Mouse (Mus musculus): ENCODE results near the gene Gm4756. TPM values are rescaled to one million over a fixed set of nuclear protein-coding genes. Genes with fewer than 3 reads are reported as not detected.
"Not testable (repeated sequence)": the region's sequence is repeated elsewhere in the genome, so short reads cannot be mapped to it uniquely, and the experiment has no call there.

Gene Gm4756
- polyA plus RNA-seq (2016; fragmentation: Nextera tagmentation; extraction: Ambion mirVana): not detected in 2 replicates

DNA sequence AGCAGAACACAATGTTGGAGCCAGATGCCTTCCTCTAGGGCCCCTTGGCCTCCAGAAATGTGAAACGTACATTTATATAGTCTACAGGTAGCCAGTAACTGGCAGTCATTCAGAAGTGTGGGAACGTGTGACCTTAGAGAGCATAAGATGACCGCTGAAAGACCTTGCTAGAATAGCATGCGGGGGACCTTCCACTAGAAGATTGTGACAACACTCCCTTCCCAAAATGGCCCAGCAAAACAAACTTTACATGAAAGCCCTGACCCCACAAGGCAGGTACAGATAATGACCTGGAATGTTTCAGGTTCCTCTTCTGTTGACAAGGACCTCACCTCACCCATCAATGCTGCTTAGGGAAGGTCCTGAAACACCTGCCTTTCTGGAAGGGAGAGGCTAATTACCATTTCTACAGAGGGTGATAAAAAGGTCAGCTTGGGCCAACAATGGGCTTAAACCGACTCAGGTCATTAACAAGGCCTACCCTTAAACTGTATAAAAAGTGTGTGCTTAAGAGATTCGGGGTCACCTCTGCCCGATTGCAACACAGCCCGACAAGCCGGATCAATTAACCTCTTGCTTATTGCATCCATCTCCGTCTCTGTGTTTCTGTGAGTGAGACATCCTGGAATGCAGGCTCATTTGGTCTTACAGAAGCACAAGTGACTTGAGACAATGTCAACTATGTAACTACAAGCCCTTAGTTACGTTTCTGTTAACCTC lies at the start of gene Gm4756:
Gm4756 (minus strand) TSS at position 51 of the 720 bp plus-strand sequence.
- 80% methylated on average over 11 of the region's 11 CpGs for WGBS
- Histone ChIP-seq H3K27ac (no peak within 1 kb of the TSS), H3K4me1 (0 out of 2 replicates have a peak, but pooled peaks cover 2% of the 10 kb centered on the region), H3K9me3 (replicated peaks) (no peaks in the 10 kb centered on the region), H3K27me3 (ENCODE audit: low read depth, poor library complexity, severe bottlenecking) (no peaks in the 10 kb centered on the region), H3K4me3 (no peak within 1 kb of the TSS), H3K36me3 (no peaks in the 10 kb centered on the region)
- no peak for DNase-seq (ENCODE audit: low spot score)

GRCm38 (mm10) chr12:72694901-72695463 lies 45.5 kb upstream of the Gm4756 start:
- H3K4me1 ChIP-seq: no peaks in the 10 kb centered on the region
- no peak for DNase-seq (ENCODE audit: low spot score)

GRCm38 (mm10) chr12:72694438-72694837 lies 45.0 kb upstream of the Gm4756 start:
- H3K4me3 ChIP-seq: no peak overlapping the region
- DNase-seq (ENCODE audit: low spot score): no peak
- WGBS: 83% methylated on average over 12 of the region's 12 CpGs
- no peaks in the 10 kb centered on the region for H3K27me3 ChIP-seq (ENCODE audit: low read depth, poor library complexity, severe bottlenecking)
- no peaks in the 10 kb centered on the region for H3K36me3 ChIP-seq
- no peak overlapping the region for H3K27ac ChIP-seq
- H3K9me3 ChIP-seq (replicated peaks): no peaks in the 10 kb centered on the region
- H3K4me1 ChIP-seq: no peaks in the 10 kb centered on the region

More at GRCm38 (mm10) chr12:72694901-72695463, 45.5 kb upstream of the Gm4756 start:
- H3K4me3 ChIP-seq: no peak overlapping the region
- no peaks in the 10 kb centered on the region for H3K36me3 ChIP-seq
- H3K27ac ChIP-seq: no peak overlapping the region
- no peaks in the 10 kb centered on the region for H3K27me3 ChIP-seq (ENCODE audit: low read depth, poor library complexity, severe bottlenecking)
- 54% methylated on average over 9 of the region's 9 CpGs for WGBS
- H3K9me3 ChIP-seq (replicated peaks): no peaks in the 10 kb centered on the region

DNA sequence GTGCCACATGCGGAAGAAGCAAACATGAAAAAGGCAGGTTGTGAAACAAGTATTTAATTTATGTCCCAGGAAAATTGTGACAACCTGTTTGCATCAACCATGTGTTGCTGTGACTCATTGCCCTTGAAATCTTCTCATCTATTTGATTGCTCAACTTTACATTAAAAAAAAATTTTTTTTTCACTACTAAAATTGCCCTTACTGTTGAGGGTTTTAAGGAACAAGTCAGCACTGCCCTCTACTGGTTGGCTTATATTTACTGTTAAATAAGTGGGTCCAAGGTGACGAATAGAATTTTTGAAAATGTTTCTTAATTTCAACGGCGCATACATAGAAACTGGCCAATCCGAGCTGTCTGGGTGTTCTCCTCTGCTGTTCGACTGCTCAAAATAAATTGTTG lies 44.4 kb upstream of the Gm4756 start:
- DNase-seq (ENCODE audit: low spot score): no peak

GRCm38 (mm10) chr12:72688281-72688680 lies 38.8 kb upstream of the Gm4756 start:
- not testable (repeated sequence) for DNase-seq (ENCODE audit: low spot score); H3K9me3 ChIP-seq (replicated peaks); H3K27ac ChIP-seq; H3K36me3 ChIP-seq; H3K4me1 ChIP-seq; H3K4me3 ChIP-seq; H3K27me3 ChIP-seq (ENCODE audit: low read depth, poor library complexity, severe bottlenecking)
- 49% methylated on average over 2 of the region's 2 CpGs for WGBS

More for the DNA sequence above, 44.4 kb upstream of the Gm4756 start:
- Histone ChIP-seq H3K9me3 (replicated peaks) (no peaks in the 10 kb centered on the region), H3K36me3 (no peaks in the 10 kb centered on the region), H3K27me3 (ENCODE audit: low read depth, poor library complexity, severe bottlenecking) (no peaks in the 10 kb centered on the region), H3K4me3 (no peak overlapping the region), H3K4me1 (no peaks in the 10 kb centered on the region), H3K27ac (no peak overlapping the region)
- WGBS: 56% methylated on average over 6 of the region's 6 CpGs

- not testable (repeated sequence) for H3K36me3 ChIP-seq; H3K27ac ChIP-seq; H3K9me3 ChIP-seq (replicated peaks); H3K4me1 ChIP-seq; DNase-seq (ENCODE audit: low spot score); H3K4me3 ChIP-seq; H3K27me3 ChIP-seq (ENCODE audit: low read depth, poor library complexity, severe bottlenecking)
- 49% methylated on average over 6 of the region's 6 CpGs for WGBS
Observed at GRCm38 (mm10) chr12:72687741-72688140, 38.3 kb upstream of the Gm4756 start.

- not testable (repeated sequence) for H3K4me1 ChIP-seq; H3K27ac ChIP-seq; H3K9me3 ChIP-seq (replicated peaks); DNase-seq (ENCODE audit: low spot score); H3K27me3 ChIP-seq (ENCODE audit: low read depth, poor library complexity, severe bottlenecking); H3K4me3 ChIP-seq; H3K36me3 ChIP-seq
- WGBS: 83% methylated on average over 4 of the region's 4 CpGs
Observed at GRCm38 (mm10) chr12:72686566-72686965, 37.1 kb upstream of the Gm4756 start.

DNA sequence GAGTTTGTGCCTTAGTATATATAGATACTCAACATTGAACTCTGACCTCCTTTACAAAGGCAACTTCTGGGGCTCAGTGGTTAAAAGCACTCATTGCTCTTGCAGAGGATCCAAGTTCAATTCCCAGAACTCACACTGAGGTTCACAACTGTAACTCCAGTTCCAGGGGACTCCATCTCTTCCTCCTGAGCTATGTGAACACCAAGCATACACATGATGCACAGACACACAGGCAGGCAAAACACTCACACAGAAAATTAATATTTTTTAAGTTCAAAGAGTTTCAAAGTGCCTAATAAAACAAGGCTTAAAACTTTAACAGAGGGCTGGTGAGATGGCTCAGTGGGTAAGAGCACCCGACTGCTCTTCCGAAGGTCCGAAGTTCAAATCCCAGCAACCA lies 34.2 kb upstream of the Gm4756 start:
- no peaks in the 10 kb centered on the region for H3K36me3 ChIP-seq
- no peaks in the 10 kb centered on the region for H3K9me3 ChIP-seq (replicated peaks)
- 95% methylated on average over 3 of the region's 3 CpGs for WGBS
- H3K4me1 ChIP-seq: no peaks in the 10 kb centered on the region
- DNase-seq (ENCODE audit: low spot score): no peak
- no peak overlapping the region for H3K4me3 ChIP-seq
- no peaks in the 10 kb centered on the region for H3K27me3 ChIP-seq (ENCODE audit: low read depth, poor library complexity, severe bottlenecking)
- H3K27ac ChIP-seq: no peak overlapping the region

DNA sequence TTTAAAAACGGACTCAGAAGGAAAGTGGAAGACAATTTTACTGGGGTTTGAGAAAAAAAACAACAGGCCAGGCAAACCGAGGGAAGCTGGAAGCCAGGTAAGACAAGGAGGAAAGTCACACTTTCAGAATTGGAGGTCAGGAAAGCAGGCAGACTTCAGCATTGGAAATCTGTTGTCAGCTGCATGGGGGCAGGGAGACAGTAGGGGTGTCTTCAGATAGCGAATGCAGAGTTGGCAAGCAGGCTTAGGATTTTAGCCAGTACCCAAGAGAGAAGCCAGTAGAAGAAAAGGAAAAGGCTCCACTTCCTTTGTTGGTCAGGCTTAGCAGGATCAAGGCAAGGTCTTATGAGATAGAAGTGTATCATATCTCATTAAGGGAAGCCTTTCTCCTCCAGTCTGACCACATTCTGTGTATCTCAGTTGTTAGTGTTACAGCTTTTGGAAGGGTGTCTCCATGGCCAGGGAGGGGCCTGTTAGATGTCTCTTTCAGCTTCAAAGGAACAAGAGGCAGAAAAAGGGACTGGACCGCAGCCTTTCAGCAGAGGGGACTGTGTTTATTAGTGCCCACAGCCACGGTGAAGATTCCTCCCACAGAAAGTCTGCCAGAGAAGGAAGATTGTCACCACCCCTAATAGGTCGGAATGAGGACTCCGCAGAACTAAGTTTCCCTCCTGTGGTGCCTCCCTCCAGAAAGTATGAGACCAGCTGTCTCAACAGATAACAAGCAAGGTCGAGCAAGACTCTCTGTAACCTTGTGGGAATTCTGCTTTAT lies 33.2 kb upstream of the Gm4756 start:
- WGBS: 67% methylated on average over 8 of the region's 8 CpGs

DNA sequence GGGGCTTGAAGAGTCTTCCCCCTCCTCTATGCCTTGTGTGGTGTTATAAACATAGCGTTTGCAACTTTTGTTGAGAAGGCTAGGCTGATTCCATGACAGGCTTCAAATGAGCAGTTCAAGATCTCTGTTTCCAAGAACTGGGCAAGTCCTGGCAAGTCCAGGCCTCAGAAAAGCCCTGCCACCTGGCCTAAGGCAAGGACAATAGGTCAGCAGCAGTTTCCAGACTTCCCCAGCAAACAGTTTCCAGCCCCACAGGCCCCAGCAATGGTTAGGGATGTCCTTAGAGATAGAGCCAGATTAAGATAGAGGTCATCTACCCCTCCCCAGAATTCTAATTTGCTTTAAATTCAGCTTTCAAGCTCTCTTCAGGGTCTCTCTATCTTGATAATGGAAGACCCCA lies 32.5 kb upstream of the Gm4756 start:
- no peak for DNase-seq (ENCODE audit: low spot score)
- Histone ChIP-seq H3K36me3 (no peaks in the 10 kb centered on the region), H3K4me3 (no peak overlapping the region), H3K4me1 (no peaks in the 10 kb centered on the region), H3K27me3 (ENCODE audit: low read depth, poor library complexity, severe bottlenecking) (no peaks in the 10 kb centered on the region), H3K9me3 (replicated peaks) (no peaks in the 10 kb centered on the region), H3K27ac (no peak overlapping the region)
- 89% methylated on average over 1 of the region's 1 CpGs for WGBS

More for the DNA sequence above, 33.2 kb upstream of the Gm4756 start:
- Histone ChIP-seq H3K4me1 (no peaks in the 10 kb centered on the region), H3K36me3 (no peaks in the 10 kb centered on the region), H3K4me3 (no peak overlapping the region), H3K9me3 (replicated peaks) (no peaks in the 10 kb centered on the region), H3K27me3 (ENCODE audit: low read depth, poor library complexity, severe bottlenecking) (no peaks in the 10 kb centered on the region), H3K27ac (no peak overlapping the region)
- DNase-seq (ENCODE audit: low spot score): no peak

DNA sequence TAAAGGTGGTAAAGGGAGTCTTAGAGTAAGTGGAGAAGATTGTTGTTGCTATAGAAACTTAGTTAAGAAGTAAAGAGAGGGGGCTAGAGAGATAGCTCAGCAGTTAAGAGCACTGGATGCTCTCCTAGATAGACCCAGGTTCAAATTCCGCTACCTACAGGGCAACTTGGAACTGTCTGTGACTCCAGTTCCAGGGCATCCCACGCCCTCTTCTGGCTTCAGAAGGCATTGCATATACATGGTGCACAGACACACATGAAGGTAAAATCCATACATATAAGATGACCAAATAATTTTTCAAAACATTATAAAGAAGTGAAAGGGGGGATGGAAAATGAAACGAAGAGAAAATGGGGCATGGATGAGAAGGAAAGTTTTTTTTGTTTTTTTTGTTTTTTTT lies 30.2 kb upstream of the Gm4756 start:
- Histone ChIP-seq H3K36me3 (no peaks in the 10 kb centered on the region), H3K4me3 (no peak overlapping the region), H3K27ac (no peak overlapping the region), H3K9me3 (replicated peaks) (no peaks in the 10 kb centered on the region), H3K4me1 (no peaks in the 10 kb centered on the region), H3K27me3 (ENCODE audit: low read depth, poor library complexity, severe bottlenecking) (no peaks in the 10 kb centered on the region)
- DNase-seq (ENCODE audit: low spot score): no peak
- 80% methylated on average over 3 of the region's 3 CpGs for WGBS

- 94% methylated on average over 2 of the region's 2 CpGs for WGBS
- no peak for DNase-seq (ENCODE audit: low spot score)
- no peaks in the 10 kb centered on the region for H3K36me3 ChIP-seq
- H3K4me1 ChIP-seq: no peaks in the 10 kb centered on the region
- H3K4me3 ChIP-seq: no peak overlapping the region
- H3K9me3 ChIP-seq (replicated peaks): no peaks in the 10 kb centered on the region
- H3K27ac ChIP-seq: no peak overlapping the region
- no peaks in the 10 kb centered on the region for H3K27me3 ChIP-seq (ENCODE audit: low read depth, poor library complexity, severe bottlenecking)
Observed at GRCm38 (mm10) chr12:72674820-72675219, 25.4 kb upstream of the Gm4756 start.
